Mouse (Mus musculus) midbrain, embryonic 11.5 days (tissue): Measurements from ENCODE around the gene Olfr259. TPM values are rescaled to one million over a fixed set of nuclear protein-coding genes. Genes with fewer than 3 reads are reported as not detected.

Experiments
- ATAC-seq: fragments of 200-750 bp; cut with Nextera tagmentation; 2 replicates; pipeline ENCODE4 v1.8.0; 2017; ENCODE audit warnings: moderate TSS enrichment, moderate library complexity; ENCODE audit not compliant: low FRiP score
- DNase-seq: peaks from one replicate; pipeline ENCODE4 v3.0.0; 2015; ENCODE audit warnings: low spot score; ENCODE audit errors: missing footprints
- H3K27ac ChIP-seq: fragments of 300-500 bp; sonication (generic); 2 replicates; pipeline ENCODE4 v1.5.1; 2014; ENCODE audit warnings: low read depth, low read length
- H3K27me3 ChIP-seq: fragments of 300-500 bp; sonication (generic); 2 replicates; pipeline ENCODE4 v1.6.1; 2014; ENCODE audit warnings: mild to moderate bottlenecking, low read length, moderate library complexity, mixed read lengths; ENCODE audit not compliant: control insufficient read depth, insufficient read depth
- H3K36me3 ChIP-seq: fragments of 300-500 bp; sonication (generic); 2 replicates; pipeline ENCODE4 v1.6.1; 2014; ENCODE audit warnings: mild to moderate bottlenecking, low read length, moderate library complexity, mixed read lengths; ENCODE audit not compliant: control insufficient read depth, insufficient read depth
- H3K4me1 ChIP-seq: fragments of 300-500 bp; sonication (generic); 2 replicates; pipeline ENCODE4 v1.6.1; 2014; ENCODE audit warnings: low read length; ENCODE audit not compliant: control insufficient read depth, insufficient read depth
- H3K4me2 ChIP-seq: fragments of 300-500 bp; sonication (generic); 2 replicates; pipeline ENCODE4 v1.6.1; 2014; ENCODE audit warnings: mild to moderate bottlenecking, moderate library complexity
- H3K4me3 ChIP-seq: fragments of 300-500 bp; sonication (generic); 2 replicates; pipeline ENCODE4 v1.5.1; 2014; ENCODE audit warnings: low read depth, low read length
- H3K9ac ChIP-seq: fragments of 300-500 bp; sonication (generic); 2 replicates; pipeline ENCODE4 v1.6.1; 2014; ENCODE audit warnings: low read length
- H3K9me3 ChIP-seq: fragments of 300-500 bp; sonication (generic); 2 replicates; pipeline ENCODE4 v1.6.1; 2016; ENCODE audit warnings: low read length; ENCODE audit not compliant: control insufficient read depth
- WGBS: fragments of 180-500 bp; shearing (Covaris S2); extraction: QIAGEN DNeasy Blood & Tissue Kit; methylation state at CpG from one replicate; pipeline ENCODE4 v1.1.7; 2014; 5-methylcytosine and 5-hydroxymethylcytosine counted together
- polyA plus RNA-seq: library from polyadenylated mRNA; unstranded; fragments of >200 nt; fragmentation: Nextera tagmentation; extraction: Ambion mirVana; gene quantifications from 2 replicates; pipeline ENCODE4 v1.2.1, GENCODE M21; 2014

The Olfr259 gene
- not detected in 2 replicates for polyA plus RNA-seq

DNA sequence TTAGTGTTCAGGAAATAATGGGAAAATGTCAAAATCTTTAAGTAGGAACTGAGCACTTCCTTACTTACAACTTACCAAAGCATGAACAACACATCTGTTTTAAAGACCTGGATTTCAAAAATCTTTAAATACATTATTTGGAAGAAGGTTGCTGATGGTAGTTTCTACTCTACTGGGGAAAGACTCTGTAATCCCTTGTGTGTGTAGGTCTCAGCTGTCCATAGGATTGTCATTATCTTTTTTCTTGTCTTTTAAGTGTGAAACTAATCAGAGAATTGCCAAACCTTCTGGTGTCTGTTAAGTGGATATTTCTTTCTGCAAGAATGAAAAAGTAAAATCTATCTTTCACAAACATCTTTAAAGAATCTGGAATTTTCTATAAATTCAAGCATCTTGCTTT is at the start of gene Olfr259:
Olfr259 (minus strand) TSS at position 101 of the 400 bp plus-strand sequence.
- Histone ChIP-seq H3K27ac (no peak within 1 kb of the TSS), H3K4me1 (no peaks in the 10 kb centered on the region), H3K9ac (no peak within 1 kb of the TSS), H3K4me3 (no peak within 1 kb of the TSS), H3K4me2 (no peak within 1 kb of the TSS), H3K36me3 (no peaks in the 10 kb centered on the region), H3K27me3 (no peaks in the 10 kb centered on the region), H3K9me3 (no peaks in the 10 kb centered on the region)
- no peak for ATAC-seq
- no peak for DNase-seq

DNA sequence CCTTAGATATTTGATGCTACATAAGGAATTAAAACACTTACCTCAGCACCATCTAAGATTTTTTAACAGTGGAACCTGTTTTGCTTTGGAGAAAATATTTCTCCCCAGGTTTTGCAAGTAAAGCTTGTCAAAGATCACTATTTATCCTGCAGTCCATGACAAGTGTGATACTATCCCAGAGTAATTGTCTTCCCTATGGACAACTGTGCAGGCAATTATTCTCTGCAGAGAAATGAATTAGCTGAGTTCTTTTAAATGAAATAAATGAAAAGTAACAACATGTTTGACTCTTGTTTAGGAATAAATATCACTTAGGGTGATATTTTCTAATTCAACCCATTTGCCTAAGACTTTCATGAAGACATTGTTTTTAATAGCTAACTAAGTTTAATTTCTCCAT is 38.2 kb upstream of the Olfr259 start, which contains the start of gene Olfr1111:
Olfr1111 (minus strand) TSS at position 101 of the 400 bp plus-strand sequence.
- ATAC-seq (no peak), DNase-seq (no peak)
- Histone ChIP-seq H3K4me3 (no peak within 1 kb of the TSS), H3K27me3 (no peaks in the 10 kb centered on the region), H3K9ac (no peak within 1 kb of the TSS), H3K4me1 (no peaks in the 10 kb centered on the region), H3K4me2 (no peak within 1 kb of the TSS), H3K36me3 (no peaks in the 10 kb centered on the region), H3K9me3 (no peaks in the 10 kb centered on the region), H3K27ac (no peak within 1 kb of the TSS)

DNA sequence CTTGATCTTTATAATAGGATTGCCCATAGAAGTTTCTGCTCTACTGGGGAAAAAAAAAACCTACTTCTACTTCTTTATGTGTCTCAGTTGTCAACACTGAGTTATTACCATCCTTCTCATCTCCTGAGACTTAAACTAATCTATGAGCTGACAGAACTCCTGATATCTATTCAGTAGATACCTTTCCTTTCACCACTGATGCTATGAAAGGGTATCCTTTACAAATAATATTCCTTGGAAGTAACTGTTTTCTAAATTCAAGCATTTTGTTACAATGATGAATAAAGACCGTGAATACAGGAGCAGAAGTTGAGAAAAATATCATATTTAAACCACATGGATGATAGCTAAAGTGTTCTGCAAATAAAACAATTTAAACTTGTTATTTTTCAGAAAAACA is 25.8 kb upstream of the Olfr259 start, which contains the start of gene Olfr1110:
Olfr1110 (minus strand) TSS at position 101 of the 400 bp plus-strand sequence.
- DNase-seq (no peak), ATAC-seq (no peak)
- H3K4me1 ChIP-seq: no peaks in the 10 kb centered on the region
- no peaks in the 10 kb centered on the region for H3K9me3 ChIP-seq
- 90% methylated on average over 1 of the region's 1 CpGs for WGBS
- no peak within 1 kb of the TSS for H3K4me3 ChIP-seq
- H3K27me3 ChIP-seq: no peaks in the 10 kb centered on the region
- no peaks in the 10 kb centered on the region for H3K36me3 ChIP-seq
- no peak within 1 kb of the TSS for H3K4me2 ChIP-seq
- H3K27ac ChIP-seq: no peak within 1 kb of the TSS
- no peak within 1 kb of the TSS for H3K9ac ChIP-seq

DNA sequence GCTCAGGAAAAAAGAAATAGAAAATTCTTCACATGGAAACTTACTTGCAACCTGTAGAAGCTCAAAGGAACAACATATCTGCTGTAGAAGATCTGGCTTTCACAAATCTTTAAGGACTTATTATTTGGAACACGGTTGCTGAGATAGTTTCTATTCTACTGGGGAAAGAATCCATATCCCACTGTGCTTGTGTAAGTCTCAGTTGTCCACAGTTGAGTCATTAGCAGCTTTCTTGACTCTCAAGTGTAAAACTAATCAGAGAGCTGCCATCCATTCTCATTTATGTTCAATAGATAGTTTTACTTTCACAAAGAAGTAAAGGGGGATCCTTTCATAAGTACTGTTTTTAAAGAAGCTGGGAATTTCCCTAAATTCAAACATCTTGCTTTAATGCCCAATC is 18.5 kb downstream of the Olfr259 start, which contains the start of gene Olfr1109:
Olfr1109 (minus strand) TSS at position 101 of the 400 bp plus-strand sequence.
- Histone ChIP-seq H3K9ac (no peak within 1 kb of the TSS), H3K27ac (no peak within 1 kb of the TSS), H3K27me3 (no peaks in the 10 kb centered on the region), H3K4me1 (no peaks in the 10 kb centered on the region), H3K36me3 (no peaks in the 10 kb centered on the region), H3K9me3 (no peaks in the 10 kb centered on the region), H3K4me3 (no peak within 1 kb of the TSS), H3K4me2 (no peak within 1 kb of the TSS)
- ATAC-seq (no peak), DNase-seq (no peak)
- WGBS: 71% methylated on average over 1 of the region's 1 CpGs

DNA sequence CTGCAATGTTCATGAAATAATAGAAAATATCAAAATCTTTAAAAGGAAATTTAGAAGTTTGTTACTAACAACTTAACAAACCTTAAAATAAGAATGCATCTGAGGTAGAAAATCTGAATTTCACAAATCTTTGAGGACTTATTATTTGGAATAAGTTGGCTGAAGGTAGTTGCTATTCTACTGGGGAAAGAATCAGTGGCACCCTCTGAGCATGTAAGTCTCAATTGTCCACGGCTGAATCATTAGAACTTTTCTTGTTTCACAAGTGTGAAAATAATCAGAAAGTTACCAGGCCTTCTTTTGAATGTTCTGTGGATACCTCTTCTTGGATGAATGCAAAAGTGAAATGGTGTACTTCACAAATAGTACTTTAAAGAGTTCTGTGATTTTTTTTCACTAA is 38.6 kb downstream of the Olfr259 start, which contains the start of gene Olfr1107:
Olfr1107 (minus strand) TSS at position 101 of the 400 bp plus-strand sequence.
- no peak for ATAC-seq
- WGBS: 78% methylated on average over 1 of the region's 1 CpGs
- Histone ChIP-seq H3K4me3 (no peak within 1 kb of the TSS), H3K36me3 (no peaks in the 10 kb centered on the region), H3K9me3 (no peaks in the 10 kb centered on the region), H3K9ac (no peak within 1 kb of the TSS), H3K27me3 (no peaks in the 10 kb centered on the region), H3K27ac (no peak within 1 kb of the TSS), H3K4me1 (no peaks in the 10 kb centered on the region), H3K4me2 (no peak within 1 kb of the TSS)
- DNase-seq: no peak

Other genes with a start within 250 kb of the Olfr259 start
- not detected in 2 replicates for gene Gm13723, start 239.8 kb downstream of the Olfr259 start, polyA plus RNA-seq
- not detected in 2 replicates for gene Olfr1097, start 222.4 kb downstream of the Olfr259 start, polyA plus RNA-seq
- gene Olfr1098, start 190.0 kb downstream of the Olfr259 start, polyA plus RNA-seq: not detected in 2 replicates
- not detected in 2 replicates for gene Olfr1099, start 153.9 kb downstream of the Olfr259 start, polyA plus RNA-seq
- not detected in 2 replicates for gene Olfr1100, start 134.6 kb downstream of the Olfr259 start, polyA plus RNA-seq
- not detected in 2 replicates for gene Olfr1101, start 123.3 kb downstream of the Olfr259 start, polyA plus RNA-seq
- gene Olfr1102, start 116.2 kb downstream of the Olfr259 start, polyA plus RNA-seq: not detected in 2 replicates
- gene Olfr1104, start 87.5 kb downstream of the Olfr259 start, polyA plus RNA-seq: not detected in 2 replicates
- not detected in 2 replicates for gene Olfr1105, start 78.0 kb downstream of the Olfr259 start, polyA plus RNA-seq
- not detected in 2 replicates for gene Olfr1106, start 62.3 kb downstream of the Olfr259 start, polyA plus RNA-seq
- gene Olfr1107, start 38.8 kb downstream of the Olfr259 start, polyA plus RNA-seq: not detected in 2 replicates
- gene Olfr1109, start 18.6 kb downstream of the Olfr259 start, polyA plus RNA-seq: not detected in 2 replicates
- gene Olfr1110, start 25.7 kb upstream of the Olfr259 start, polyA plus RNA-seq: not detected in 2 replicates
- not detected in 2 replicates for gene Olfr1111, start 38.1 kb upstream of the Olfr259 start, polyA plus RNA-seq
- not detected in 2 replicates for gene Olfr1112, start 73.2 kb upstream of the Olfr259 start, polyA plus RNA-seq
- not detected in 2 replicates for gene Olfr1113, start 94.4 kb upstream of the Olfr259 start, polyA plus RNA-seq
- not detected in 2 replicates for gene Olfr1115, start 133.4 kb upstream of the Olfr259 start, polyA plus RNA-seq
- not detected in 2 replicates for gene Olfr1116, start 153.0 kb upstream of the Olfr259 start, polyA plus RNA-seq
- not detected in 2 replicates for gene Olfr1118, start 193.0 kb upstream of the Olfr259 start, polyA plus RNA-seq
- gene Olfr1120, start 240.2 kb upstream of the Olfr259 start, polyA plus RNA-seq: not detected in 2 replicates